Mouse (Mus musculus) testis, adult 2 months (tissue): ENCODE measurements around the gene Cnn3. TPM values are rescaled to one million over a fixed set of nuclear protein-coding genes. Genes with fewer than 3 reads are reported as not detected.

Source experiments
- H3K27ac ChIP-seq: fragments of 200-500 bp; 2 replicates; pipeline ENCODE4 v1.5.1; 2012; ENCODE audit warnings: low read depth, low read length; ENCODE audit not compliant: control insufficient read depth, insufficient read depth
- H3K27me3 ChIP-seq: fragments of 200-500 bp; 2 replicates; pipeline ENCODE4 v1.6.1; 2012; ENCODE audit warnings: mild to moderate bottlenecking, low read length, moderate library complexity; ENCODE audit not compliant: control insufficient read depth, insufficient read depth
- H3K36me3 ChIP-seq: fragments of 200-500 bp; 2 replicates; pipeline ENCODE4 v1.6.1; 2012; ENCODE audit warnings: mild to moderate bottlenecking, low read length; ENCODE audit not compliant: control insufficient read depth, insufficient read depth
- H3K4me1 ChIP-seq: fragments of 200-500 bp; 2 replicates; pipeline ENCODE4 v1.6.1; 2012; ENCODE audit warnings: low read length; ENCODE audit not compliant: control insufficient read depth, insufficient read depth
- H3K4me3 ChIP-seq: fragments of 200-500 bp; 2 replicates; pipeline ENCODE4 v1.5.1; 2012; ENCODE audit warnings: low read depth, mild to moderate bottlenecking, low read length, moderate library complexity, mixed read lengths; ENCODE audit not compliant: control insufficient read depth
- CTCF ChIP-seq: fragments of 200-500 bp; IDR thresholded peaks from 2 replicates; pipeline ENCODE4 v1.5.1; 2012; ENCODE audit warnings: low read depth, mild to moderate bottlenecking, inconsistent platforms, low read length, moderate library complexity; ENCODE audit not compliant: control insufficient read depth, insufficient read depth, insufficient replicate concordance
- POLR2A ChIP-seq: fragments of 200-500 bp; IDR thresholded peaks from 2 replicates; pipeline ENCODE4 v1.6.1; 2012; ENCODE audit warnings: low read depth, mild to moderate bottlenecking, inconsistent platforms, low read length, moderate library complexity; ENCODE audit not compliant: control insufficient read depth
- polyA plus RNA-seq: library from polyadenylated mRNA; depleted of rRNA; stranded (reverse); fragments of >200 nt; gene quantifications from 2 replicates; pipeline ENCODE4 v1.2.3, GENCODE M21; 2012; rRNA removed

Cnn3 gene
- 7.8 and 9.5 TPM in 2 replicates for polyA plus RNA-seq

DNA sequence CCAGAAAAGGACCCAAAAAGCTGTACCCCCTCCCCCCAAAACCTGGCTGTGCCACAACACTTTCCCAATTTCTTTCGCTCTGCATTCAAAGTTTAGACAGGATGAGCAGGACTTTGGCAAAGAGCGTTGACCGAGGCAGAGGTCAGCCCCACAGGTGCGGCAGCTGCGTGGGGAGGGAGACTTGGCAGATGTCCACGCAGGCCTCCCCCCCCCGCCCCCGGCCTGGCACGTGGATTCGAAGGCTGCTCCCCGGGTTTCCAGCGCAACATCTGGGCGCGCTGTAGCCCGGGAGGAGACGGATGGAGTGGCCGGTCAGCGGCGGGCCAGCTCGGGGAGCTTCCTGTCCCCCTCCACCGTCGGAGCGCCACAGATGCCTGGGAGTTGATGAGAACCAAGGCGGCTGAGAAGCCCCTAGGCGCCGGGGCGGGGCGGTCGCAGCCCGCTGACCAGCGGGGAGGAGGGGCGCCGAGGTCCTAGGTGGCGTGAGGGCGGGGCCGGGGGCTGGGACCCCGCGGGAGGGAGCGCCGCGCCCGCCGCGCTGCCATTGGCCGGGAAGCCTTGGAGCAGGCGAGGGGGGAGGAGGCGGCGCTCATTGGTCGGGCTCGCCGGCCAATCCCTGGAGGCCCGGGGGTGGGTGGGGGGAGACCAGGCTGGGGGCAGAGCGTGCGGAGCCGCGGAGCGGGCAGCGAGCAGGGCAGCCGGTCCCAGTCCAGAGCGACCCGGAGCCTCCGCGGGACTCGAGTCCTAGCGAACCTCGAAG is at the start of gene Cnn3:
Cnn3 (plus strand) TSS at position 637 of the 760 bp plus-strand sequence.
- Histone ChIP-seq H3K27me3 (no peaks in the 10 kb centered on the region), H3K27ac (peak within 1 kb of the TSS; percentile 51; the same call in 1 of the 2 replicates), H3K4me1 (peaks cover 7% of the 10 kb centered on the region), H3K4me3 (peak within 1 kb of the TSS; percentile 80), H3K36me3 (no peaks in the 10 kb centered on the region)
- TF ChIP-seq CTCF (no peak), POLR2A (peak; percentile 55)

DNA sequence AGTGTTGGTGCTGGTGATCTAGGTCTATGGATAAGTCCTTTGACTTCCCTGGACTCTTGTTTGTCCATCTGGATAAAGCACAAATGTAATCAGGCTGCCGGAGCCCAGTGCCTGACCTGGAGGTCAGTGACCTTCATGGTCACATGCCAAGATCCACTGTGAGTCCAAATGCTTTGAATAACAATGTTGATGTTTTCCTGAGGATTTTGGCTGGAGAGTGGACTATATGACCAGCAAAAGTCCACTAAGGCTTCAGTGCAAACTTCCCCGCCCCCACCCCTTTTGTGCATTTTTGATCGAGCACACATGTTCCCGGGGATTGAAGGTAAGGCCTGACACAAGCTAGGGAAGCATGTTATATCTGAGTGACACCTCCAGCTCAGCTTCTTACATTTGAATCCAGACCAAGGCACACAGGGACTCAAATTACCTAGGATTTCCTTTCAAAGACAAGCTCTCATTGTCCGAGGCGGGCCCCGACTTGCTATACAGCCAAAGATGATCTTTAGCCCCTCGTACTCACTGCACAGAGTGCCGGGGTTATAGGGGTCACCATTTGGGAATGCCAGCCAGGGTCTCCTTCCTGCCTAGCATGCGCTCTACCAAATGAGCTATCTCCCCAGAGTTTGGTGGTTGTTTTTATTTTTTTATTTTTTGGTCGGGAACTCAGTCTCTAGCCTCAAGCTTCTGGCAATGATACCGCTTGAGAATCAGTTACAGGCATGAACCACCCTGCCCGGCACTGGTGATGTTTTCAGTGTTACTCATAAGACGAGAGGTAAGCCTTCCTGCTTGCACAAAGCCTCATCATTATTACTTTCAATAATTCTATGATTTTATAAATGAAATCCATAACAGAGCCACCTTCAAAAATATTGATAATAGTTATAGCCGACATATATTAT is 47.3 kb upstream of the Cnn3 start:
- H3K4me1 ChIP-seq = no peaks in the 10 kb centered on the region
- H3K27me3 ChIP-seq = no peaks in the 10 kb centered on the region
- TF ChIP-seq CTCF (no peak), POLR2A (no peak)
- no peak overlapping the region for H3K27ac ChIP-seq
- H3K36me3 ChIP-seq = no peaks in the 10 kb centered on the region
- no peak overlapping the region for H3K4me3 ChIP-seq

DNA sequence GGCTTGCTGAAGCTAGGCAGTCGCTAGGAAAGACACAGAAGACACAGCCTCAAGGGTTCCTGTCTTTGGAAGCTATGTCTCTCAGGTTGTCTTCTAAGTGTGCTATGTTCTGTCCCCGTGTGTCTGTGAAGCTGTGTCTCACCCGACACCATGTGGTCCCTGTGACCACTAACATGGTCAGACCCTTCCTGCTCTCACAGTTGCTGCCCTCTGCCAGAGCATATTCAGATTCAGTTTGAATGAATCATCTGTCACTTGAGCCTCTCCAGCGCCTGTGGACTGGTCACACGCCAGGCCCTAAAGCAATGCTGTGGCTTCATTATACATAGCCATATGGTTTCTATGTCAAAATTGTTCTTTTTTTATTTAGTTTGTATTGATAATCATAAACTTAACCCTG is 46.6 kb upstream of the Cnn3 start:
- Histone ChIP-seq H3K4me1 (no peaks in the 10 kb centered on the region), H3K4me3 (no peak overlapping the region), H3K27me3 (no peaks in the 10 kb centered on the region), H3K36me3 (no peaks in the 10 kb centered on the region), H3K27ac (no peak overlapping the region)
- TF ChIP-seq POLR2A (no peak), CTCF (no peak)

DNA sequence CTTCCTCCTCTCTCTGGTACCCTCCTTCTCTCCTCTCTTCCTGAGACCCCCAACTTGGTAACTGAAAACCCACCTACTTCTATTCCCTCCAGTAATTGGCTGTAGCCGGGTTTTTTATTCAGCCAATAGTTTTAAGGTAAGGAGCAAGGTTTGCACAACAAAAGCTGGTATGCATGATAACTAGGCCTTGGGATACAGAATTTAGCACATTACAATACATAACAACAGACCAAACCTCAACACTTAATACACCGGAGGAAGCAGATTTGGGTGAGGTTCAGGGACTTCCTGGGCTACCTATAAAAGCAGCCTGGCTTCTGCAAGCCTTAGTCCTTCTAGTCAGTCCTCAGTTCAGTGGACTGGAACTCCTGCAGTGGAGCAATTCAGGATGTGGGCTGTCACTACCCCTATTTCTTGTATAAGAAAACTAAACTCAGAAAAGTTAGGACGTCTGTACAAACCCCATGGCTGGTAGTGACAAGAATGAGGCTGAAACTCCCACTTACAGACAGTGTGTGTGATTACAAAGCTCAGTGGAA is 38.8 kb upstream of the Cnn3 start:
- Histone ChIP-seq H3K36me3 (no peaks in the 10 kb centered on the region), H3K27ac (no peak overlapping the region), H3K4me1 (peaks cover 10% of the 10 kb centered on the region), H3K4me3 (no peak overlapping the region), H3K27me3 (no peaks in the 10 kb centered on the region)
- no peak for TF ChIP-seq CTCF
- TF ChIP-seq POLR2A = no peak

DNA sequence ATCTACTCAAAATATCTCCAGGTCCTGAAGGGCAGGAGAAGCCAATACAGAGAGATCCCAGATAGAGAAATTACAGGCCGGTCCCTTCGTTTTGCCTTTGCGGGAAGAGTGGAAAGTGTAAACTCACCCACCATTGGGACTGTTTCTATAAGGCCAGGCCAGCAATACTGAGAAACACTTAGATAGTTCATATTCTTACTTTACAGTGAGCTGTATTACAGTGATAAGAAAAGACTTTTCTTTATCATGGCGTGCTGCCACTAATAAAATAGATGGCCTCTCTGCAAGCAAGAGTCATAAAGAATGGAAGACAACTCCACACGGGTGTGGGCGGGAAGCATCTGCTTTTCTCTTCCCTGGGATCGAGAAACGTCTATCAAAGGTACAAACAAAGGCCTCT is 36.9 kb upstream of the Cnn3 start:
- Histone ChIP-seq H3K4me3 (no peak overlapping the region), H3K27ac (no peak overlapping the region), H3K4me1 (peaks cover 10% of the 10 kb centered on the region), H3K36me3 (no peaks in the 10 kb centered on the region), H3K27me3 (no peaks in the 10 kb centered on the region)
- no peak for TF ChIP-seq POLR2A

DNA sequence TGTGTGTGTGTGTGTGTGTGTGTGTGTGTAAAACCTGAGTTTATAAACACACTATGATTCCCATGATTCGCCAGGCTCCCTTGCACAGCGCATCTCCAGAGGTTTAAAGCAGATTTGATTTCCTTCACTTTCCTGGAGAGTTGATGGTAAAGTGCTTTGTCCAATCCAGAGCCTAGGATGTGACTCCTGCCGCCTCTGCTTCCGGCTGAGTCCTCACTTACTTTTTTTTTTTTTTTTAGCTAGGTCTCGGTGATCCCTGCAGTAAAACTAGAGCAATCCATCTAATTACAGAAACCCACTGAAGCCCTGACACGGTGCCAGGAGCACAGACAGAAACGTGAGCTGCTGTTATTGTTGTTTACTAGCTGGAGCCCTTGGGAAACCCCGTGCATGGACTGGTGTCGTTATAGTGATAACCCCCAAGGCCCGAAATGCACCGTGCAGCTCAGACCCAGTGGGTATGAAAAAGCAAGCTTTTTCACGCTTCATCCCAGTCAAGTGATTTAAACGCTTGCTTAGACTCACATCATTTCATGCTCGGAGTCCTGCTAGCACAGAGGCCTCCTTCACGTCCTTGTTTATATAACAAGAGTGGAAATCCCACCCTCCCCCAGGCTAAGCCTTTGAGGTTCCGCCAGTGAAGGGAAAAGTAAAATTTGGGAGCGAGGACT is 36.3 kb upstream of the Cnn3 start:
- Histone ChIP-seq H3K4me3 (peak overlapping the region; percentile 49), H3K27ac (peak overlapping the region; percentile 29; the same call in 1 of the 2 replicates), H3K27me3 (no peaks in the 10 kb centered on the region), H3K4me1 (peaks cover 10% of the 10 kb centered on the region), H3K36me3 (no peaks in the 10 kb centered on the region)
- TF ChIP-seq CTCF = no peak
- no peak for TF ChIP-seq POLR2A
